In the genomic region with DNA sequence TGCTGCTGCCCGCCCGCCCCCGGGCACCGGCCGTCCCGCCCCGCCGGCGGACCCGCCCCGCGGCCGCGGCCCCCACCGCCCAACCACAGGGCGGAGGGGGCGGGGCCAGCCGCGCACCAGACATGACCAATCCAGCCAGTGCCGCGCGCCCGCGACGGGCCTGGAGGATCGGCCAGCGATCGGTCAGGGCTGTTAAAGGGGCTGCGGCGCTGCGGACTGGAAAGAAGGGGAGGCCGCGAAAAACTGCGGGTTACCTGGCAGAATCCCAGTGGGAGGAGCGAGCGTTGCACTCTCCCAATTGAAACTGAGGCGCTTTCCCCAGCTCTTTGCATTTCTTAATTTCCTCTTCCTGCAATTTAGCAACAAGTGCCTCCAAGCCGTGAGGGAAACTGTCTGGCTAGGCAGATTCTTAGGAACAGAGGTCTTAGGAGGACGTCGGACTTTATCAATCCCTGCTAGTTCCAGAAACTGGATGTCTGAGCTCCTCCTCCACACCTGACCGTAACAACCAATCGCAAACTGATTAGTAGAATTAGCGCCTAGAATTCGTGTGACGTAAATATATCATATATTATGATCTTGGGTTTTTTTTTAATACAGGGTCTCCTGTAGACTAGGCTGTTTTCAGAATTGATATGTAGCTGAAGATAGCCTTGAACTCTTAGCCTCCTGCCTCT, we compare ENCODE assay signal across 7 mouse cellular contexts. TPM values are rescaled to one million over a fixed set of nuclear protein-coding genes. Genes with fewer than 3 reads are reported as not detected.
DNase-seq lines count a peak whose midpoint lies in the region; ATAC-seq and TF ChIP-seq lines count a peak whose summit lies in the region.

A gene (minus strand): TSS at position 463 of the 677 bp plus-strand sequence.

- peak within 1 kb of the TSS; percentile 96 for H3K27ac ChIP-seq in intestine, postnatal 0 days (ENCODE audit: low read depth, low read length)
- H3K27ac ChIP-seq in midbrain, embryonic 12.5 days (replicated peaks) = peak within 1 kb of the TSS; percentile 76
- peak within 1 kb of the TSS; percentile 87 for H3K27ac ChIP-seq in small intestine, adult 2 months (ENCODE audit: insufficient read depth, low read depth, low read length)

- peak; percentile 97 for ATAC-seq in intestine, postnatal 0 days
- ATAC-seq in midbrain, embryonic 12.5 days (ENCODE audit: low FRiP score, low read depth) = peak; percentile 97

- H3K4me2 ChIP-seq in intestine, postnatal 0 days (replicated peaks; ENCODE audit: low read depth) = peak within 1 kb of the TSS; percentile 90
- H3K4me2 ChIP-seq in midbrain, embryonic 12.5 days (replicated peaks) = peak within 1 kb of the TSS; percentile 87

- H3K9ac ChIP-seq in intestine, postnatal 0 days (ENCODE audit: low read depth, low read length) = peak within 1 kb of the TSS; percentile 90
- H3K9ac ChIP-seq in midbrain, embryonic 12.5 days (replicated peaks) = peak within 1 kb of the TSS; percentile 89

- no peaks in the 10 kb centered on the region for H3K9me3 ChIP-seq in intestine, postnatal 0 days (ENCODE audit: control insufficient read depth)
- H3K9me3 ChIP-seq in midbrain, embryonic 12.5 days = no peaks in the 10 kb centered on the region

- intact Hi-C loops in left cerebral cortex, postnatal 4 days (cut with DNase I) = loop anchor here (5.0 kb wide), 1 partner anchor 101 kb away; no protein-coding TSS in a partner anchor

- no peak for TF ChIP-seq POLR2A in small intestine, adult 2 months (IDR thresholded peaks at IDR 0.05; ENCODE audit: low read depth, low read length)

- H3K4me3 ChIP-seq in intestine, postnatal 0 days (ENCODE audit: low read depth, low read length) = peak within 1 kb of the TSS; percentile 98
- peak within 1 kb of the TSS; percentile 98 for H3K4me3 ChIP-seq in midbrain, embryonic 12.5 days
- H3K4me3 ChIP-seq in small intestine, adult 2 months (ENCODE audit: low read depth, low read length) = peak within 1 kb of the TSS; percentile 71

- TF ChIP-seq CTCF in intestine, postnatal 0 days (IDR thresholded peaks at IDR 0.05; ENCODE audit: low read depth) = no peak
- no peak for TF ChIP-seq CTCF in small intestine, adult 2 months (IDR thresholded peaks at IDR 0.05; ENCODE audit: extremely low read depth, insufficient read length, insufficient replicate concordance, low read depth, low read length)

- peak; percentile 97 for DNase-seq in adrenal gland, adult 8-10 months
- peak; percentile 93 for DNase-seq in embryo, embryonic 9.5 days (ENCODE audit: extremely low spot score)
- peak; percentile 76 for DNase-seq in gonadal fat pad, adult 2 months (ENCODE audit: low read depth)
- DNase-seq in left cerebral cortex, postnatal 4 days = peak; percentile 98

- under 1% methylated on average over 43 of the region's 45 CpGs for WGBS in intestine, postnatal 0 days
- under 1% methylated on average over 30 of the region's 45 CpGs for WGBS in midbrain, embryonic 12.5 days
- WGBS in small intestine, adult 2 months = 1% methylated on average over 44 of the region's 45 CpGs

- peaks cover 9% of the 10 kb centered on the region for H3K4me1 ChIP-seq in intestine, postnatal 0 days (replicated peaks; ENCODE audit: control insufficient read depth, insufficient read depth, low read length)
- peaks cover 16% of the 10 kb centered on the region for H3K4me1 ChIP-seq in midbrain, embryonic 12.5 days
- peaks cover 11% of the 10 kb centered on the region for H3K4me1 ChIP-seq in small intestine, adult 2 months (ENCODE audit: control insufficient read depth, insufficient read depth, insufficient read length, low read length)

- no peaks in the 10 kb centered on the region for H3K36me3 ChIP-seq in intestine, postnatal 0 days (ENCODE audit: control insufficient read depth, insufficient read depth)
- no peaks in the 10 kb centered on the region for H3K36me3 ChIP-seq in midbrain, embryonic 12.5 days
- H3K36me3 ChIP-seq in small intestine, adult 2 months (ENCODE audit: control insufficient read depth, insufficient read depth, low read length) = no peaks in the 10 kb centered on the region

- no peaks in the 10 kb centered on the region for H3K27me3 ChIP-seq in intestine, postnatal 0 days (replicated peaks; ENCODE audit: control insufficient read depth, insufficient read depth, low read length)
- H3K27me3 ChIP-seq in midbrain, embryonic 12.5 days = peaks cover 9% of the 10 kb centered on the region; the same call in 1 of the 2 replicates
- no peaks in the 10 kb centered on the region for H3K27me3 ChIP-seq in small intestine, adult 2 months (ENCODE audit: control insufficient read depth, insufficient read depth, low read length)

RNA-seq across cellular contexts. Expression of the gene that starts here (rescaled TPM):
- total RNA-seq in adrenal gland, adult 8-10 months (2022) = 10 to 100 TPM; 48.2 to 56.8 (median 54.5) TPM
- polyA plus RNA-seq in gonadal fat pad, adult 2 months (2012; rRNA removed) = 26.3 and 26.6 TPM in 2 replicates
- 17.1 and 19.3 TPM in 2 replicates for polyA plus RNA-seq in intestine, postnatal 0 days (2015; fragmentation: Nextera tagmentation; extraction: Ambion mirVana)
- total RNA-seq in left cerebral cortex, postnatal 4 days (2021) = 10 to 100 TPM; 70.3 to 76.1 TPM
- polyA plus RNA-seq in midbrain, embryonic 12.5 days (2016; fragmentation: Nextera tagmentation; extraction: Ambion mirVana) = 12.1 and 13.8 TPM in 2 replicates
- 7.9 and 9.7 TPM in 2 replicates for polyA plus RNA-seq in small intestine, adult 2 months (2012; rRNA removed)

Comparison
In these comparisons a context has a peak if more than half of its experiments do, and no peak if none do; other contexts are left out.
1. Peak in every context shown above with its lines: DNase-seq, ATAC-seq, H3K4me3 ChIP-seq and H3K27ac ChIP-seq.